Mouse (Mus musculus): ENCODE results near the gene Cdh22. TPM values are rescaled to one million over a fixed set of nuclear protein-coding genes. Genes with fewer than 3 reads are reported as not detected.

Cdh22 gene
- polyA plus RNA-seq, 1 experiment from 2014 or later: 9.4 TPM

GRCm38 (mm10) chr2:165246349-165246748 lies 11.7 kb upstream of the Cdh22 start:
- H3K27me3 ChIP-seq: peaks cover 65% of the 10 kb centered on the region
- no peak overlapping the region for H3K4me3 ChIP-seq
- H3K9me3 ChIP-seq: no peaks in the 10 kb centered on the region
- no peak overlapping the region for H3K27ac ChIP-seq
- ATAC-seq (ENCODE audit: low FRiP score): no peak
- H3K36me3 ChIP-seq: no peaks in the 10 kb centered on the region
- no peak overlapping the region for H3K9ac ChIP-seq
- peaks cover 44% of the 10 kb centered on the region for H3K4me1 ChIP-seq (replicated peaks)
- H3K4me2 ChIP-seq: no peak overlapping the region
- 12% methylated on average over 11 of the region's 11 CpGs for WGBS

- H3K9ac ChIP-seq: peak overlapping the region; percentile 56
- WGBS: 3% methylated on average over 11 of the region's 11 CpGs
- H3K4me3 ChIP-seq: no peak overlapping the region
- peak overlapping the region; percentile 74 for H3K27ac ChIP-seq
- H3K4me1 ChIP-seq (replicated peaks): peaks cover 45% of the 10 kb centered on the region
- H3K27me3 ChIP-seq: peaks cover 87% of the 10 kb centered on the region
- no peaks in the 10 kb centered on the region for H3K9me3 ChIP-seq
- ATAC-seq (ENCODE audit: low FRiP score): peak; percentile 41; the same call in 1 of the 2 replicates
- H3K4me2 ChIP-seq: peak overlapping the region; percentile 32
- no peaks in the 10 kb centered on the region for H3K36me3 ChIP-seq
Measured at GRCm38 (mm10) chr2:165243122-165243720, 8.6 kb upstream of the Cdh22 start.

GRCm38 (mm10) chr2:165242575-165242974 lies 7.9 kb upstream of the Cdh22 start:
- peaks cover 44% of the 10 kb centered on the region for H3K4me1 ChIP-seq (replicated peaks)
- no peak overlapping the region for H3K4me3 ChIP-seq
- peak overlapping the region; percentile 32 for H3K4me2 ChIP-seq
- no peaks in the 10 kb centered on the region for H3K36me3 ChIP-seq
- peak overlapping the region; percentile 74 for H3K27ac ChIP-seq
- peak; percentile 21; the same call in 1 of the 2 replicates for ATAC-seq (ENCODE audit: low FRiP score)
- 2% methylated on average over 13 of the region's 13 CpGs for WGBS
- H3K9me3 ChIP-seq: no peaks in the 10 kb centered on the region
- H3K9ac ChIP-seq: peak overlapping the region; percentile 56; the same call in 1 of the 2 replicates
- H3K27me3 ChIP-seq: peaks cover 86% of the 10 kb centered on the region

- Histone ChIP-seq H3K9me3 (no peaks in the 10 kb centered on the region), H3K27ac (peak overlapping the region; percentile 74; the same call in 1 of the 2 replicates), H3K9ac (no peak overlapping the region), H3K36me3 (no peaks in the 10 kb centered on the region), H3K4me1 (replicated peaks) (peaks cover 36% of the 10 kb centered on the region), H3K4me3 (no peak overlapping the region), H3K27me3 (peaks cover 83% of the 10 kb centered on the region), H3K4me2 (no peak overlapping the region)
- ATAC-seq (ENCODE audit: low FRiP score): no peak
- WGBS: 70% methylated on average over 7 of the region's 7 CpGs
Measured at GRCm38 (mm10) chr2:165241786-165242185, 7.1 kb upstream of the Cdh22 start.

GRCm38 (mm10) chr2:165240371-165240770 lies 5.7 kb upstream of the Cdh22 start:
- Histone ChIP-seq H3K9ac (no peak overlapping the region), H3K36me3 (no peaks in the 10 kb centered on the region), H3K4me2 (no peak overlapping the region), H3K27ac (no peak overlapping the region), H3K27me3 (peaks cover 87% of the 10 kb centered on the region), H3K4me1 (replicated peaks) (peaks cover 34% of the 10 kb centered on the region), H3K4me3 (no peak overlapping the region), H3K9me3 (no peaks in the 10 kb centered on the region)
- WGBS: 50% methylated on average over 8 of the region's 8 CpGs
- no peak for ATAC-seq (ENCODE audit: low FRiP score)

GRCm38 (mm10) chr2:165239533-165240144 lies 5.0 kb upstream of the Cdh22 start:
- H3K4me2 ChIP-seq: no peak overlapping the region
- no peak overlapping the region for H3K4me3 ChIP-seq
- H3K9ac ChIP-seq: no peak overlapping the region
- H3K9me3 ChIP-seq: no peaks in the 10 kb centered on the region
- WGBS: 23% methylated on average over 15 of the region's 15 CpGs
- H3K27ac ChIP-seq: no peak overlapping the region
- no peaks in the 10 kb centered on the region for H3K36me3 ChIP-seq
- H3K4me1 ChIP-seq (replicated peaks): peaks cover 41% of the 10 kb centered on the region
- peaks cover 84% of the 10 kb centered on the region for H3K27me3 ChIP-seq
- ATAC-seq (ENCODE audit: low FRiP score): no peak

GRCm38 (mm10) chr2:165238416-165239145 lies 3.9 kb upstream of the Cdh22 start:
- Histone ChIP-seq H3K4me1 (replicated peaks) (peaks cover 46% of the 10 kb centered on the region), H3K4me2 (no peak overlapping the region), H3K9ac (no peak overlapping the region), H3K4me3 (no peak overlapping the region), H3K27ac (no peak overlapping the region), H3K9me3 (no peaks in the 10 kb centered on the region), H3K27me3 (peaks cover 81% of the 10 kb centered on the region), H3K36me3 (no peaks in the 10 kb centered on the region)
- no peak for ATAC-seq (ENCODE audit: low FRiP score)
- 3% methylated on average over 12 of the region's 12 CpGs for WGBS

GRCm38 (mm10) chr2:165234291-165234612 lies 401 bp downstream of the Cdh22 start:
- H3K9me3 ChIP-seq: no peaks in the 10 kb centered on the region
- no peaks in the 10 kb centered on the region for H3K36me3 ChIP-seq
- peak overlapping the region; percentile 90 for H3K27ac ChIP-seq
- under 1% methylated on average over 36 of the region's 41 CpGs for WGBS
- H3K4me1 ChIP-seq (replicated peaks): peaks cover 49% of the 10 kb centered on the region
- peak; percentile 22 for ATAC-seq (ENCODE audit: low FRiP score)
- H3K9ac ChIP-seq: peak overlapping the region; percentile 88
- H3K27me3 ChIP-seq: peaks cover 84% of the 10 kb centered on the region
- H3K4me2 ChIP-seq: peak overlapping the region; percentile 97
- H3K4me3 ChIP-seq: peak overlapping the region; percentile 71

- H3K27me3 ChIP-seq: peaks cover 84% of the 10 kb centered on the region
Measured at GRCm38 (mm10) chr2:165233491-165234290, 962 bp downstream of the Cdh22 start.

GRCm38 (mm10) chr2:165229050-165229449 lies 5.6 kb downstream of the Cdh22 start:
- Histone ChIP-seq H3K27ac (no peak overlapping the region), H3K9ac (no peak overlapping the region), H3K9me3 (no peaks in the 10 kb centered on the region), H3K4me3 (no peak overlapping the region), H3K27me3 (peaks cover 82% of the 10 kb centered on the region), H3K4me1 (replicated peaks) (peaks cover 72% of the 10 kb centered on the region), H3K36me3 (no peaks in the 10 kb centered on the region), H3K4me2 (no peak overlapping the region)
- ATAC-seq (ENCODE audit: low FRiP score): no peak
- 81% methylated on average over 11 of the region's 11 CpGs for WGBS

More at GRCm38 (mm10) chr2:165233491-165234290, 962 bp downstream of the Cdh22 start:
- H3K4me3 ChIP-seq: peak overlapping the region; percentile 71
- 0 out of 2 replicates have a peak, but pooled peaks have one; percentile 16 for ATAC-seq (ENCODE audit: low FRiP score)
- peak overlapping the region; percentile 88 for H3K9ac ChIP-seq
- no peaks in the 10 kb centered on the region for H3K9me3 ChIP-seq
- under 1% methylated on average over 82 of the region's 82 CpGs for WGBS
- peak overlapping the region; percentile 90 for H3K27ac ChIP-seq
- peak overlapping the region; percentile 97 for H3K4me2 ChIP-seq
- no peaks in the 10 kb centered on the region for H3K36me3 ChIP-seq
- peaks cover 55% of the 10 kb centered on the region for H3K4me1 ChIP-seq (replicated peaks)

GRCm38 (mm10) chr2:165223837-165224236 lies 10.8 kb downstream of the Cdh22 start:
- Histone ChIP-seq H3K9ac (no peak overlapping the region), H3K4me3 (no peak overlapping the region), H3K4me2 (no peak overlapping the region), H3K27me3 (peaks cover 66% of the 10 kb centered on the region), H3K36me3 (no peaks in the 10 kb centered on the region), H3K27ac (no peak overlapping the region), H3K4me1 (replicated peaks) (peaks cover 84% of the 10 kb centered on the region), H3K9me3 (no peaks in the 10 kb centered on the region)
- 67% methylated on average over 4 of the region's 4 CpGs for WGBS
- ATAC-seq (ENCODE audit: low FRiP score): no peak

- Histone ChIP-seq H3K4me1 (replicated peaks) (peaks cover 76% of the 10 kb centered on the region), H3K4me3 (no peak overlapping the region), H3K36me3 (no peaks in the 10 kb centered on the region), H3K27me3 (peaks cover 79% of the 10 kb centered on the region), H3K4me2 (peak overlapping the region; percentile 23; the same call in 1 of the 2 replicates), H3K9ac (no peak overlapping the region), H3K27ac (no peak overlapping the region; the same call in 1 of the 2 replicates), H3K9me3 (no peaks in the 10 kb centered on the region)
- 3% methylated on average over 9 of the region's 9 CpGs for WGBS
- ATAC-seq (ENCODE audit: low FRiP score): no peak
Measured at GRCm38 (mm10) chr2:165221952-165222351, 12.7 kb downstream of the Cdh22 start.
